Mouse (Mus musculus): ENCODE results near the gene Bcl2l11.

GRCm38 (mm10) chr2:128169972-128170371 lies 44.1 kb downstream of the Bcl2l11 start:
- TF ChIP-seq POLR2A (IDR thresholded peaks at IDR 0.05; ENCODE audit: low read depth, low read length) (no peak), CTCF (IDR thresholded peaks at IDR 0.05; ENCODE audit: borderline replicate concordance, insufficient read depth, low read length) (no peak)

Measured in embryonic fibroblast, embryonic 13.5 days (primary cell).